Mouse (Mus musculus): ENCODE data around the gene Pcca. TPM values are rescaled to one million over a fixed set of nuclear protein-coding genes. Genes with fewer than 3 reads are reported as not detected.

Pcca gene
- total RNA-seq, 1 experiment = 12.3 TPM

- no peaks in the 10 kb centered on the region for H3K36me3 ChIP-seq (ENCODE audit: control insufficient read depth, insufficient read depth, low read length, poor library complexity, severe bottlenecking)
- DNase-seq (ENCODE audit: low read depth, low spot score) = no peak
- no peak overlapping the region for H3K9ac ChIP-seq (ENCODE audit: insufficient read depth, low read depth, low read length, poor library complexity, severe bottlenecking)
- TF ChIP-seq MAFK (IDR thresholded peaks at IDR 0.05; ENCODE audit: insufficient read depth, low read depth, low read length) = no peak
- TF ChIP-seq CHD2 (IDR thresholded peaks at IDR 0.05; ENCODE audit: low read depth, low read length) = no peak
- no peak for TF ChIP-seq HCFC1 (IDR thresholded peaks at IDR 0.05; ENCODE audit: borderline replicate concordance, insufficient read depth, low read length)
- no peak for TF ChIP-seq ZNF384 (IDR thresholded peaks at IDR 0.05; ENCODE audit: low read depth, low read length)
- no peak for TF ChIP-seq ZC3H11A (IDR thresholded peaks at IDR 0.05; ENCODE audit: borderline replicate concordance, low read depth, low read length)
- H3K27ac ChIP-seq (ENCODE audit: insufficient read depth, low read depth, low read length, poor library complexity, severe bottlenecking) = no peak overlapping the region
- H3K4me1 ChIP-seq (ENCODE audit: control insufficient read depth in 2 of 2, insufficient read depth in 2 of 2, low read length in 2 of 2, poor library complexity in 1 of 2) = no peaks in the 10 kb centered on the region
- no peak overlapping the region for H3K4me3 ChIP-seq (ENCODE audit: insufficient read depth in 1 of 2, low read depth in 1 of 2, low read length in 2 of 2, poor library complexity in 1 of 2, severe bottlenecking in 1 of 2)
- in situ Hi-C loops (cut with MboI; ENCODE audit: low sequenced_read_pairs in 2 of 2, unreplicated experiment in 2 of 2) = no loop called here
- H3K9me3 ChIP-seq (ENCODE audit: control insufficient read depth, insufficient read depth, low read depth, low read length) = no peaks in the 10 kb centered on the region
These were observed 226.7 kb downstream of the Pcca start for GRCm38 (mm10) chr14:122760803-122761202.

DNA sequence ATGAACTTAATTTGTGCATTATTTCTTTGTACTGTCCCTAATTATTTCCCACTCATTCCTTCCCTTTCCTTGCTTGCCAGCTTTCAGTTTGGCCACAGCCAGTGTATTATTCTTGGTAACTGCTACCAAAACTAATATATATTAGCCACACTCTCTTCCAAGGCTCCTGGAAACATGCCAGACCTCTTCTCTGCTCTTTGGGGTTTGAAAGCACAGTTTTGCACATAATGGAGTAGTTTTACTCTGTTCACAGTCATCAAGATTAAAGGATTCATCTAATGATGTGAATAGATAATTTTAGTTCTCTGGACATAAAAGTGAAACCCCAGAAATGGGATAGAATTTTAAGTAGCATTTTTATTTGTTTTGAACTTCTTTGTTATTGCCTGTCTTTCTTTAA is 228.5 kb downstream of the Pcca start:
- no peaks in the 10 kb centered on the region for H3K9me3 ChIP-seq (ENCODE audit: control insufficient read depth, insufficient read depth, low read depth, low read length)
- no peak overlapping the region for H3K9ac ChIP-seq (ENCODE audit: insufficient read depth, low read depth, low read length, poor library complexity, severe bottlenecking)
- in situ Hi-C loops (cut with MboI; ENCODE audit: low sequenced_read_pairs in 2 of 2, unreplicated experiment in 2 of 2) = no loop called here
- no peak for TF ChIP-seq MAFK (IDR thresholded peaks at IDR 0.05; ENCODE audit: insufficient read depth, low read depth, low read length)
- no peak for TF ChIP-seq ZC3H11A (IDR thresholded peaks at IDR 0.05; ENCODE audit: borderline replicate concordance, low read depth, low read length)
- no peak for TF ChIP-seq CHD2 (IDR thresholded peaks at IDR 0.05; ENCODE audit: low read depth, low read length)
- TF ChIP-seq HCFC1 (IDR thresholded peaks at IDR 0.05; ENCODE audit: borderline replicate concordance, insufficient read depth, low read length) = no peak
- no peak for TF ChIP-seq ZNF384 (IDR thresholded peaks at IDR 0.05; ENCODE audit: low read depth, low read length)
- no peak overlapping the region for H3K27ac ChIP-seq (ENCODE audit: insufficient read depth, low read depth, low read length, poor library complexity, severe bottlenecking)
- H3K36me3 ChIP-seq (ENCODE audit: control insufficient read depth, insufficient read depth, low read length, poor library complexity, severe bottlenecking) = no peaks in the 10 kb centered on the region
- H3K4me3 ChIP-seq (ENCODE audit: insufficient read depth in 1 of 2, low read depth in 1 of 2, low read length in 2 of 2, poor library complexity in 1 of 2, severe bottlenecking in 1 of 2) = no peak overlapping the region
- H3K4me1 ChIP-seq (ENCODE audit: control insufficient read depth in 2 of 2, insufficient read depth in 2 of 2, low read length in 2 of 2, poor library complexity in 1 of 2) = no peaks in the 10 kb centered on the region
- no peak for DNase-seq (ENCODE audit: low read depth, low spot score)

DNA sequence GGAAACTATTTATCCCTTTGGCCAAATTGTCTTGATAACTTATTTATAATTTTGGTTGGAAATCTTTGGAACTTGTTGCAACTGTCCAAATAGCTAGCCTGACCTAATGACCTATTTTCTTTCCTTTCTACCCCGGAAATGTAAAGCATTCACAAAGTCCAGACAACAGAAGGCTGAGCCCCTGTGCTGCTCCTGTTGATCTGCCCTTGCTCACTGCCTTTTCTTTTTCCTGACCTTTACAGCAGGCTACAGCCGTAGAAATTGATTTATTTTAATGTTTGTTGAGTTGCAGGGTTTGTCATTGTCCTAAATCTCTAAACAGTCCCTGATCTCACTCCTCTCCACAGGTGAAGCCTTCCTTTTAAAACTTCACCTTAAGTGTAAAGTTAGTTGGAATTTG is 231.8 kb downstream of the Pcca start:
- in situ Hi-C loops (cut with MboI; ENCODE audit: low sequenced_read_pairs in 2 of 2, unreplicated experiment in 2 of 2) = no loop called here
- no peak for TF ChIP-seq MAFK (IDR thresholded peaks at IDR 0.05; ENCODE audit: insufficient read depth, low read depth, low read length)
- TF ChIP-seq CHD2 (IDR thresholded peaks at IDR 0.05; ENCODE audit: low read depth, low read length) = no peak
- no peak for TF ChIP-seq ZC3H11A (IDR thresholded peaks at IDR 0.05; ENCODE audit: borderline replicate concordance, low read depth, low read length)
- TF ChIP-seq HCFC1 (IDR thresholded peaks at IDR 0.05; ENCODE audit: borderline replicate concordance, insufficient read depth, low read length) = no peak
- no peak for TF ChIP-seq ZNF384 (IDR thresholded peaks at IDR 0.05; ENCODE audit: low read depth, low read length)

GRCm38 (mm10) chr14:122766448-122766847 is 232.3 kb downstream of the Pcca start:
- H3K36me3 ChIP-seq (ENCODE audit: control insufficient read depth, insufficient read depth, low read length, poor library complexity, severe bottlenecking) = no peaks in the 10 kb centered on the region
- in situ Hi-C loops (cut with MboI; ENCODE audit: low sequenced_read_pairs in 2 of 2, unreplicated experiment in 2 of 2) = no loop called here
- TF ChIP-seq ZNF384 (IDR thresholded peaks at IDR 0.05; ENCODE audit: low read depth, low read length) (no peak), MAFK (IDR thresholded peaks at IDR 0.05; ENCODE audit: insufficient read depth, low read depth, low read length) (no peak), CHD2 (IDR thresholded peaks at IDR 0.05; ENCODE audit: low read depth, low read length) (no peak), ZC3H11A (IDR thresholded peaks at IDR 0.05; ENCODE audit: borderline replicate concordance, low read depth, low read length) (no peak), HCFC1 (IDR thresholded peaks at IDR 0.05; ENCODE audit: borderline replicate concordance, insufficient read depth, low read length) (no peak)
- no peak overlapping the region for H3K9ac ChIP-seq (ENCODE audit: insufficient read depth, low read depth, low read length, poor library complexity, severe bottlenecking)
- no peak overlapping the region for H3K4me3 ChIP-seq (ENCODE audit: insufficient read depth in 1 of 2, low read depth in 1 of 2, low read length in 2 of 2, poor library complexity in 1 of 2, severe bottlenecking in 1 of 2)
- H3K4me1 ChIP-seq (ENCODE audit: control insufficient read depth in 2 of 2, insufficient read depth in 2 of 2, low read length in 2 of 2, poor library complexity in 1 of 2) = no peaks in the 10 kb centered on the region
- H3K27ac ChIP-seq (ENCODE audit: insufficient read depth, low read depth, low read length, poor library complexity, severe bottlenecking) = no peak overlapping the region
- no peaks in the 10 kb centered on the region for H3K9me3 ChIP-seq (ENCODE audit: control insufficient read depth, insufficient read depth, low read depth, low read length)
- DNase-seq (ENCODE audit: low read depth, low spot score) = no peak

More for the DNA sequence above, 231.8 kb downstream of the Pcca start:
- H3K9me3 ChIP-seq (ENCODE audit: control insufficient read depth, insufficient read depth, low read depth, low read length) = no peaks in the 10 kb centered on the region
- no peak for DNase-seq (ENCODE audit: low read depth, low spot score)
- H3K4me1 ChIP-seq (ENCODE audit: control insufficient read depth in 2 of 2, insufficient read depth in 2 of 2, low read length in 2 of 2, poor library complexity in 1 of 2) = no peaks in the 10 kb centered on the region
- no peak overlapping the region for H3K27ac ChIP-seq (ENCODE audit: insufficient read depth, low read depth, low read length, poor library complexity, severe bottlenecking)
- no peak overlapping the region for H3K4me3 ChIP-seq (ENCODE audit: insufficient read depth in 1 of 2, low read depth in 1 of 2, low read length in 2 of 2, poor library complexity in 1 of 2, severe bottlenecking in 1 of 2)
- no peak overlapping the region for H3K9ac ChIP-seq (ENCODE audit: insufficient read depth, low read depth, low read length, poor library complexity, severe bottlenecking)
- no peaks in the 10 kb centered on the region for H3K36me3 ChIP-seq (ENCODE audit: control insufficient read depth, insufficient read depth, low read length, poor library complexity, severe bottlenecking)

DNA sequence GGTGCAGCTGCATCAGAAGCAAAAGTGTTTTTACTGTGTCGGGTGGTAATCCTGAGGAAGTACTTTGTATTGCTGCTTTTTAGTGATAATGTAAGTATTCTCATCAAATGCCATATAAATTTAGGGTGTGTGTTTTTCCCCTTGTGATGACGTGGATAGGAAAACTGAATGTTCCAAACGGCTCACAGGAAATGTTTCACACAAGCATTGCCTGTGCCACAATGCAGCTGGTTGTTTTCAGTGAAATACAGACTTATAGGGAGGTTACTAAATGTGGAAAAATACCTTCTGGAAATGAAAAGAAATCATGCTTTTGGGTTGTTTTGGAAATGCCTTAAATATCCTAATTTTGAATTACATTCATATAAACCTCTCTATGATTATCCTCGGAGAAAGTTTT is 250.6 kb downstream of the Pcca start:
- H3K4me1 ChIP-seq (ENCODE audit: control insufficient read depth in 2 of 2, insufficient read depth in 2 of 2, low read length in 2 of 2, poor library complexity in 1 of 2) = no peaks in the 10 kb centered on the region
- H3K9ac ChIP-seq (ENCODE audit: insufficient read depth, low read depth, low read length, poor library complexity, severe bottlenecking) = no peak overlapping the region
- H3K4me3 ChIP-seq (ENCODE audit: insufficient read depth in 1 of 2, low read depth in 1 of 2, low read length in 2 of 2, poor library complexity in 1 of 2, severe bottlenecking in 1 of 2) = no peak overlapping the region
- H3K36me3 ChIP-seq (ENCODE audit: control insufficient read depth, insufficient read depth, low read length, poor library complexity, severe bottlenecking) = no peaks in the 10 kb centered on the region
- DNase-seq (ENCODE audit: low read depth, low spot score) = no peak
- in situ Hi-C loops (cut with MboI; ENCODE audit: low sequenced_read_pairs in 2 of 2, unreplicated experiment in 2 of 2) = no loop called here
- no peak for TF ChIP-seq ZNF384 (IDR thresholded peaks at IDR 0.05; ENCODE audit: low read depth, low read length)
- no peak for TF ChIP-seq HCFC1 (IDR thresholded peaks at IDR 0.05; ENCODE audit: borderline replicate concordance, insufficient read depth, low read length)
- no peak for TF ChIP-seq CHD2 (IDR thresholded peaks at IDR 0.05; ENCODE audit: low read depth, low read length)
- TF ChIP-seq MAFK (IDR thresholded peaks at IDR 0.05; ENCODE audit: insufficient read depth, low read depth, low read length) = no peak
- TF ChIP-seq ZC3H11A (IDR thresholded peaks at IDR 0.05; ENCODE audit: borderline replicate concordance, low read depth, low read length) = no peak
- no peak overlapping the region for H3K27ac ChIP-seq (ENCODE audit: insufficient read depth, low read depth, low read length, poor library complexity, severe bottlenecking)
- H3K9me3 ChIP-seq (ENCODE audit: control insufficient read depth, insufficient read depth, low read depth, low read length) = no peaks in the 10 kb centered on the region

Data from ES-E14 (cell line).